Mouse (Mus musculus): ENCODE measurements at regions not wholly inside any gene's neighbourhood (a gene's known extent, or its start where the extent isn't known, plus 50 kb on each side); places are given as distances from the start of the nearest gene placed in this dataset.

DNA sequence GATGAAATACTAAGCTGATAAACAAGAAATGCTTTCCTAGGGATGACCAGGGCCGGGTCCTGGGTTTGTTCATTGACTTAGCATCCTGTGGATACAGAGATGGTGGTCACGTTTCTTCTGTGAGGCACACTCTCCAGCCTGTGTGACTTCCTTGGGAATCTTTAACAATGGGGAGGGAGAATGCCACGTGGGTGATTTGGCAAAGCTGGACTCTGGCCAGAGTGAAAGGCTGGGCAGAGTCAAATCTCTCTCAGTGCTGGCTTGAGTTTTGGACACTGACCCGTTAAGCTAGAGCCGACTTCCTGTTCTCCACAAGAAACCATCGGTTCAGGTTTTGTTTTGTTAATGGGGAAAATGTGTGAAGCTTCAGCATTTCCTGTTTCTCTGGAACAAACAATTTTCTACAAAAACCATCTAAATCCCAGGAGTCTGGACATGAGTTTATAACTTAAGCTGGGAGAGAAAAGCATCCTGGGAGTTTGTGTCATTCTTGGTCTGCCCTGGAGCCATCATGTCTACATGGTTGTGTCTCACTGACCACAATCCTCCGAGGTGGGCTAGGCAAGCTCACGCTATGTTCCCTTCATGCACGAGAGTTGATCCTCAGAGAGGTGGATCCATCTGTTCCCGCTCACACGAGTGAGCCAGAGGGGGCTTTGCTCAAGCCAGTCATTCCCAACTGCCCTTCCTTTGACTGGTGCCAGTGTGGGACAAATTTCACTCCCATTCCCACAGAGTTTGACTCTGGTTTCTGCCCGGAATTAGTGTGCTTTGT lies 190.0 kb downstream of the Pten start:
- WGBS = 82% methylated on average over 12 of the region's 12 CpGs
- Histone ChIP-seq H3K27me3 (no peaks in the 10 kb centered on the region), H3K9me3 (no peaks in the 10 kb centered on the region), H3K27ac (replicated peaks) (no peak overlapping the region), H3K4me1 (no peaks in the 10 kb centered on the region), H3K36me3 (no peaks in the 10 kb centered on the region), H3K4me2 (replicated peaks) (no peak overlapping the region), H3K9ac (replicated peaks) (no peak overlapping the region), H3K4me3 (no peak overlapping the region)
- no peak for ATAC-seq (ENCODE audit: low FRiP score, low read depth)

DNA sequence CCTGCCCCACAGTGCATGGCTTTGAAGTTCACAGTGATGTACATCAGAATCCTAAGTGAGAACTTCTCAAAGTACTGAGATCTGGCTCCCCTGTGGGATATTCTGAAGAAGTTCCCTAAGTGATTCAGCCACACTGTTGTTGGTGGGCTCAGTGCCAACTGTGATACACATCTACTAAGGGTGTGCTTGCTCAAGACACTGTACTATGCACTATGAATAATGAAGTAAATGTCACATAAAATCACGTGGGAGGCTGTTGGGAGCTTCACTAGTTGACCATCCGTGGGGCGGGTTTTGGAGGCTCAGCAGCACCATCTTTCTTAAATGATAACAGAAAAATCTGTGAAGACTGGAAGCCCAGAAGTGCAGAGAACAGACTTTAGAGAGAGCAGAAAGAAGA lies 193.0 kb downstream of the Pten start:
- 84% methylated on average over 3 of the region's 3 CpGs for WGBS

DNA sequence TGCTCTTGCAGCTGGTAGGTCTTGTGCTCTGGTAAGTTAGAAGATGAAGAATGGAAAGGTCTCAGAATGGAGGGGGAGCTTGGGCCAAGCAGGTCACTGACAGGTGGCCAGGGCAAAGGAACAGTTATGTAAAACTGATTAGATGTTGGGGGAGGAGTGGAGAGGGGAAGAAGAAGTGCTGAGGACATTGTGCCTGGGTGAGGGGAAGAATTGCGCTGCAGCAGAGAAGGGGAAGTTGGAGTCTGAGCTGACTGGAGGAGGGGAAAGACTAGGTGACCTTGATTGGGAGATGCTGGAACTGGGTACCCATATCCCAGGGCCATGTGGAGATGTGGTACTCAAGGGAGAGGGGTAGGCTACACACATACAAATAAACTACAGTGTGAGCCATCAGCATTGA lies 193.5 kb downstream of the Pten start:
- no peak overlapping the region for H3K4me2 ChIP-seq (replicated peaks)
- ATAC-seq (ENCODE audit: low FRiP score, low read depth) = no peak
- no peak overlapping the region for H3K9ac ChIP-seq (replicated peaks)
- no peak overlapping the region for H3K27ac ChIP-seq (replicated peaks)
- peaks cover 3% of the 10 kb centered on the region; the same call in 1 of the 2 replicates for H3K27me3 ChIP-seq
- peaks cover 6% of the 10 kb centered on the region; the same call in 1 of the 2 replicates for H3K4me1 ChIP-seq
- no peaks in the 10 kb centered on the region for H3K9me3 ChIP-seq
- no peak overlapping the region for H3K4me3 ChIP-seq
- WGBS = 89% methylated on average over 1 of the region's 1 CpGs
- no peaks in the 10 kb centered on the region for H3K36me3 ChIP-seq

More for the DNA sequence above, 193.0 kb downstream of the Pten start:
- H3K36me3 ChIP-seq = no peaks in the 10 kb centered on the region
- H3K4me2 ChIP-seq (replicated peaks) = no peak overlapping the region
- H3K27me3 ChIP-seq = peaks cover 3% of the 10 kb centered on the region; the same call in 1 of the 2 replicates
- ATAC-seq (ENCODE audit: low FRiP score, low read depth) = no peak
- H3K4me3 ChIP-seq = no peak overlapping the region
- no peaks in the 10 kb centered on the region for H3K9me3 ChIP-seq
- H3K27ac ChIP-seq (replicated peaks) = no peak overlapping the region
- 0 out of 2 replicates have a peak, but pooled peaks cover 5% of the 10 kb centered on the region for H3K4me1 ChIP-seq
- H3K9ac ChIP-seq (replicated peaks) = no peak overlapping the region

DNA sequence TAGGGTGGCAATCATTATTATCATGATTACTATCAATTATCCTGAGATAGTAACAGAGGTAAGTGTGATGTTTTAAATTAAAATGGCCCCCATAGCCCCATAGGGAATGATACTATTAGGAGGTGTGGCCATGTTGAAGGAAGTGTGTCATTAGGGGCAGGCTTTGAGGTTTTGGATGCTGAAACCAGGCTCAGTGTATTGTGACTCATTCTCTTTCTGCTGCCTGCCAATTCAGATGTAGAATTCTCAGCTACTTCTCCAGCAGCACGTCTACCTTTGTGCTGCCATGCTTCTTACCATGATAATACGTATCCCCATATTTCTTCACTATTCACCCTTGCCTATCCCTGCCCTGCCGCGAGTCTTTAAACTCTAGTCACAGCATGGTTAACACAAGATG lies 195.1 kb downstream of the Pten start:
- H3K36me3 ChIP-seq = no peaks in the 10 kb centered on the region
- peaks cover 21% of the 10 kb centered on the region for H3K4me1 ChIP-seq
- no peak overlapping the region for H3K4me3 ChIP-seq
- no peak for ATAC-seq (ENCODE audit: low FRiP score, low read depth)
- H3K9ac ChIP-seq (replicated peaks) = no peak overlapping the region
- no peaks in the 10 kb centered on the region for H3K9me3 ChIP-seq
- no peak overlapping the region for H3K4me2 ChIP-seq (replicated peaks)
- H3K27ac ChIP-seq (replicated peaks) = no peak overlapping the region
- WGBS = 93% methylated on average over 4 of the region's 4 CpGs
- peaks cover 8% of the 10 kb centered on the region; the same call in 1 of the 2 replicates for H3K27me3 ChIP-seq

DNA sequence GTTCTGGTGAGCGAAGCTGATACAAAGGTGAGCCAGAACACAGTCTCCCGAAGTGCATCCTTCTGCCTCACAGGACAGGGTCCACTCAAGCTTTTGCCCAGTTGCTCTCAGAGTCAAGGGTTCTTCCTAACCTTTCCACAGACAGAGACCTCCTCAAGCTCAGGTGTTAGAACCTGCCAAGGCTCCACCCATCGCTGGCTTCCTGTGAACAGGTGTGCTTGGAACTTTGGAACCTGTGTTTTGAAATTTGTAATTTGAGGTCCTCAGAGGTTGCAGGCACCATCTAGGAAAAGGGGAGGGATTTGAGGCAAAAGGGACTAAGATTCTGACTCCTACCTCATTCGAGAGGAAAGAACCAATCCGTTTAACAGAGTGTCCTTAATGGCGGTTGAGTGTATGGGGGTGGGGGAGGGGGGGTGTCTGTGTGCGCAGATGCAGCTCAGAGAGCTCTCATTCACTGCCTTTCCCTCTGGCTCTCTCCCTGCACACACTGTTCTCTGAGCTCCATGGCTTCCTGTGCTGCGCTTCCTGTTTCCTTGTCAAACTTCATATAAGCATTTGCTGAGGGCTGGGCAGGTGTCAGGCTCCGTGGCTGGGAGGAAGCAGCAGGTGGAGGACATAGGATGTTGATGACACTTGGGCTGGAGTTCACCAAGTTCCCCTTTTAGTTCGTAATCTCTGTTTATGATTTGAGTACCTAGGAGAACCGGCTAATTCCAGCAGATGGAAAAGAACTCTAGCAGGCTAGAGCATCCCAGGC lies 195.8 kb downstream of the Pten start:
- Histone ChIP-seq H3K27me3 (peaks cover 8% of the 10 kb centered on the region; the same call in 1 of the 2 replicates), H3K4me3 (no peak overlapping the region), H3K36me3 (no peaks in the 10 kb centered on the region), H3K9me3 (no peaks in the 10 kb centered on the region), H3K4me2 (replicated peaks) (no peak overlapping the region), H3K27ac (replicated peaks) (no peak overlapping the region), H3K9ac (replicated peaks) (no peak overlapping the region), H3K4me1 (peaks cover 21% of the 10 kb centered on the region)
- 83% methylated on average over 11 of the region's 11 CpGs for WGBS
- ATAC-seq (ENCODE audit: low FRiP score, low read depth) = no peak

DNA sequence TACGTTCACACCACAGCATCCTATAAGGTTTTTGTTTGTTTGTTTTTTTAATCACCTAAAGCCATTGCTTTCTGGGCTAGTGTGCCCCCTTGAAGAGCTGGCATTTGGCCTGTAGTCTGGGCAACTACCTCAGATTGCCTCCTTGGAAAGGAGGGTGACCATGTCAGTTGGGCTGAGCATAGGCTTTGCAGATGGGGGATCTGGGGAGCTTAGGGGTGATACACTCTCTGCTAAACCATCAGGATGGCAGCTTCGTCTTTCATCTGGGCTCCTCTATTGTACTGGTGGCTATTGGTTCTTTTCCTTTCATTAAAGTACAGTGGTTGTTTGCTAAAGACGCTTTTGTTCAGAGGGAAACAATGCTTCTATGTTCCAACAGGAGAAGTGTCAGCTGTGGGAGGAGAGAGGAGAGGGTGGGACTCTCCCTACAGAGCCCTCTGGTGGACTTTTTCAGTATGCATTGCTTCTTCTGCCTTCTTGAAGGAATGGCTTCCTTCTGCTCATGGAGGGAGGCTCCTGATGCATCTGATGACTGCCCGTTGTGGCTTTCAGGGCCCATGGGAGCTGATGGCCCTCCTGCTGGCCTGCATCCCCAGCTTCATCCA lies 196.8 kb downstream of the Pten start:
- no peak overlapping the region for H3K9ac ChIP-seq (replicated peaks)
- no peaks in the 10 kb centered on the region for H3K36me3 ChIP-seq
- H3K27ac ChIP-seq (replicated peaks) = no peak overlapping the region
- peaks cover 14% of the 10 kb centered on the region for H3K27me3 ChIP-seq
- WGBS = 39% methylated on average over 4 of the region's 4 CpGs
- H3K9me3 ChIP-seq = no peaks in the 10 kb centered on the region
- peaks cover 21% of the 10 kb centered on the region for H3K4me1 ChIP-seq
- no peak overlapping the region for H3K4me3 ChIP-seq
- H3K4me2 ChIP-seq (replicated peaks) = no peak overlapping the region
- ATAC-seq (ENCODE audit: low FRiP score, low read depth) = peak; percentile 28; the same call in 1 of the 2 replicates

DNA sequence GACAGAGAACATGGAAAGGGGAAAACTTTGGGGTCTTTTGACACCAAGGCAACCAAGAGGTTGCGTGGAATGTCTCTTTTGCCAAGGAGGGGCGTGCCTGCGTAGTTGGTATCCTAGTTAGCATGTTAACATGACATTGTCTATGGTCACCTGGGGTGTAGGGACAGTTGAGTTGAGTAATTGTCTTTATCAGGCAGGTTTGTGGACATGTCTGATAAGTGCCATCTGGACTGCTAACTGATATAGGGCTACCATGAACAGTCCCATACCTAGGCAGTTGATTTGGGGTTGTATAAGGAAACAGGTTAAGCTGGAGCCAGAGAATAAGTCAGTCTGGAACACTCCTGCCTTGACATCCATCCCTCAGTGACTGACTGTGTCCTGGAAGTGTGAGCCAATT lies 197.6 kb downstream of the Pten start:
- 95% methylated on average over 3 of the region's 3 CpGs for WGBS
- no peaks in the 10 kb centered on the region for H3K36me3 ChIP-seq
- no peak overlapping the region for H3K4me2 ChIP-seq (replicated peaks)
- H3K27ac ChIP-seq (replicated peaks) = no peak overlapping the region
- H3K27me3 ChIP-seq = peaks cover 15% of the 10 kb centered on the region
- H3K4me1 ChIP-seq = peaks cover 21% of the 10 kb centered on the region
- H3K9ac ChIP-seq (replicated peaks) = no peak overlapping the region
- no peaks in the 10 kb centered on the region for H3K9me3 ChIP-seq
- H3K4me3 ChIP-seq = no peak overlapping the region
- no peak for ATAC-seq (ENCODE audit: low FRiP score, low read depth)

DNA sequence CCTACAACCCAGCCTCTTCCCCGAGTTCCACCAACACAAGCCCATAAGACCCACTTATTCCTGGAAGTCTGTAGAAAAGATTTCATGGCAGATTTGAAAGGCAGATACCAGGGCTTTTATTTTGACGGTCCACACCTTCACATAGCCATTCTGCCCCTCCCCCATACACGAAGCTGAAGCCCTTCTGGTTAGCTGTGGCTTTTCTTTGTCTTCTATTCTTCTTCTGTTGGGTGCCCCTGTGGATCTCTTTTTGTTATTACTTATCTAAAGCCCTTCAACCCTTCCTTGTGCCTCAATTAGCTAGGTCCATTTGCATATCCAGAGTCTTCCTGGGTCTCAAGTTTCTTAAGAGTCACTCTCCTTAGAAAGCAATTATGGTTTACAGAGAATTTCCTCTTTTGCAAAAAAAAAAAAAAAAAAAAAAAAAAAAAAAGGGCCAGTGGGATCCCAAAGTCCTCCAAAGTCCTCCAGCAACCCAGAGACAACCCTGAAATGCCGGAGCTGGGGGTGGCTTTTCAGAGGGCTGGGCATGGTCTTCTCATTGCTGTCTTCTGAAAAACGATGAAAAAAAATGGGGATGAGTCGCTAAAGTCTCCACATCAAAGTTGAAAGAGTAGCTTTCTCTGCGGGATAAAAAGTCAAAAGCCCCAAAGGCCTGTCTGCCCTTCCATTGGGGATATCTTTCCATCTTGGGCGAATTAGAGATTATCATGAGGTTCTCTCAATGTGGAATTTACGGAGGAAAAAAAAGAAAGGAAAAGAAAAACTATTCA lies 199.0 kb downstream of the Pten start:
- H3K27me3 ChIP-seq = peaks cover 21% of the 10 kb centered on the region
- H3K9me3 ChIP-seq = no peaks in the 10 kb centered on the region
- H3K9ac ChIP-seq (replicated peaks) = no peak overlapping the region
- no peak overlapping the region for H3K27ac ChIP-seq (replicated peaks)
- ATAC-seq (ENCODE audit: low FRiP score, low read depth) = no peak
- H3K4me1 ChIP-seq = peaks cover 21% of the 10 kb centered on the region
- peak overlapping the region; percentile 39 for H3K4me2 ChIP-seq (replicated peaks)
- no peaks in the 10 kb centered on the region for H3K36me3 ChIP-seq
- 3% methylated on average over 9 of the region's 9 CpGs for WGBS
- H3K4me3 ChIP-seq = no peak overlapping the region

DNA sequence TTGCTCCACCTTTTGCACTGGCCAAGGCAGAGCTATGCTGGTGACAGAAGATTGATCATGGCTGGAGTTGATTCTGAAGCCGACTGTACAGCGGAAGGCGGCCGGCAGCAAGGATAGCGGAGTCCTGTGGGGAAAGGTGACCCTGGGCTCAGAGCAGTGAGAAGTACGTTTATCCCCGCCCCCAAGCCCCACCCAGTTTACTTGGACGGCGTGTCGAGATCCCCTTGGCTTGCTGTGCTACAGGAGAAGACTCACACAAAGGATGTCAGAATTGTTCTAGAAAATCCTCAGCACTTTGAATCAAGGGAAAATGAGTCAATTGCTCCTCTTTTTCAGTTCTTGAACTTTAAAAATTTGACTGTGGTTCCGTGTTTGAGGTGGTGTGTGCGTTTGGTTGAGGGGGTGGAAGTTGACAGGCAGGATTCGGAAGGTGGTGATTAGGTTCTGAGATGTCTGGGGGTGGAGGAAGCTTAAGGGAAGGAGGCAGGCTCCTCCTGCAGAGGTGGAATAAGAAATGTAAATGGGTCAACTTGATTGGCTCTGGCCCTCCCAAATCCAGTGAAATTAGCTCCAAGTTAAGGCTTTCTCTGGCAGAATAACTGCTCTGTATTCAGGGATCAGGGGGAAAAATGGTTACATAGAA lies 199.7 kb downstream of the Pten start:
- Histone ChIP-seq H3K27me3 (peaks cover 21% of the 10 kb centered on the region), H3K9me3 (no peaks in the 10 kb centered on the region), H3K36me3 (no peaks in the 10 kb centered on the region), H3K4me1 (peaks cover 21% of the 10 kb centered on the region), H3K27ac (replicated peaks) (no peak overlapping the region), H3K4me2 (replicated peaks) (peak overlapping the region; percentile 39), H3K4me3 (no peak overlapping the region), H3K9ac (replicated peaks) (no peak overlapping the region)
- no peak for ATAC-seq (ENCODE audit: low FRiP score, low read depth)
- 2% methylated on average over 13 of the region's 13 CpGs for WGBS

DNA sequence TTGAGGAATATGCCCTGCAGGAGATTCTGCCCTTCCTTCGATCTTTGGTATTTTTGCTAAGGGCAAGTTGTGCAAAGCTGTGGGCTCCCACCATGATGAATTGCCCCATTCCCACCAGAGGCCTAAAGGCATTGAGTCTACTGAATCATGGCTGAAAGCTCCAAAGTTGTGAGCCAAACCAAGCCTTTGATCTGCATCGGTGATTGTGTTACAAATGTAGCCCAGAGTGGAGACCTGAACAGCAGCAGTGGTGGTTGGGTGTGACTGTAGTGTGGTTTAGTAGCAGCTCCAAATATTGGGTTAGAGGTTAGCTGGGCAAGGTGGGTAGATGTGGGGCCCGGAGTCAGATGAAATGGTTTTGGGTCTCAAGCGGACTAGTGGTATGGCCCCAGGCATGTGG lies 201.0 kb downstream of the Pten start:
- H3K4me3 ChIP-seq = no peak overlapping the region
- H3K4me2 ChIP-seq (replicated peaks) = no peak overlapping the region
- H3K27me3 ChIP-seq = peaks cover 21% of the 10 kb centered on the region
- no peak overlapping the region for H3K9ac ChIP-seq (replicated peaks)
- H3K9me3 ChIP-seq = no peaks in the 10 kb centered on the region
- WGBS = 94% methylated on average over 4 of the region's 4 CpGs
- H3K4me1 ChIP-seq = peaks cover 21% of the 10 kb centered on the region
- H3K27ac ChIP-seq (replicated peaks) = no peak overlapping the region
- no peak for ATAC-seq (ENCODE audit: low FRiP score, low read depth)
- no peaks in the 10 kb centered on the region for H3K36me3 ChIP-seq

DNA sequence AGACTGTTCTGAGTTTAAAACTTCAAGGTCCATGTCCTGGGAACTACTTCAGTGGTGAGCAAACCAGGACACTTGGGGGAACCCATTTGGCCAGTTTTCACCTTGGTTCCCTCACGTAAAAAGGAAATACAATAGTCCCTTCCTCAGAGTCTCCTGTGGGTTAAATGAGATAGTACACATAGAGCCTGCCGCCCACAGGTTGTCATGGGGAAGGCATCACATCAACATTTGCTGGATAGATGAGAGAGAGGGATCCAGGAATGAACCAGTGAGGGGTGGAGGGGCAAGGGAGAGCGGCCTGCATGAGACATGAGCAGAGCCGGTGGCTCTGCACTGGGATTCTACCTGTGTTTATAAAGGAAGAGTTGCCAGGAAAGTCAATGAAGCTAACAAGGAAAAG lies 201.5 kb downstream of the Pten start:
- Histone ChIP-seq H3K9ac (replicated peaks) (no peak overlapping the region), H3K27ac (replicated peaks) (no peak overlapping the region), H3K4me1 (peaks cover 21% of the 10 kb centered on the region), H3K27me3 (peaks cover 21% of the 10 kb centered on the region), H3K4me3 (no peak overlapping the region), H3K36me3 (no peaks in the 10 kb centered on the region), H3K9me3 (no peaks in the 10 kb centered on the region), H3K4me2 (replicated peaks) (no peak overlapping the region)
- no peak for ATAC-seq (ENCODE audit: low FRiP score, low read depth)
- WGBS = 92% methylated on average over 4 of the region's 4 CpGs
